Mouse (Mus musculus) adrenal gland, adult 8-10 months (tissue): Measurements from ENCODE around the gene Cbx3. TPM values are rescaled to one million over a fixed set of nuclear protein-coding genes. Genes with fewer than 3 reads are reported as not detected.
"Not testable (repeated sequence)": the region's sequence is repeated elsewhere in the genome, so short reads cannot be mapped to it uniquely, and the experiment has no call there.

Source experiments
- DNase-seq: peaks from one replicate; pipeline ENCODE4 v3.0.0; 2022
- total RNA-seq, 4 experiments: library from RNA; stranded (reverse); gene quantifications; 2 replicates each; pipeline ENCODE4 v1.2.4; 2022

Gene Cbx3
- total RNA-seq, 4 experiments from 2014 or later: 82.2 to 95.1 (median 92.7) TPM

- DNase-seq: no peak
These were observed 982 bp downstream of the Cbx3 start for GRCm38 (mm10) chr6:51471179-51471505.

- no peak for DNase-seq
These were observed 1.6 kb downstream of the Cbx3 start for GRCm38 (mm10) chr6:51471782-51472181.

GRCm38 (mm10) chr6:51472213-51472612, 2.1 kb downstream of the Cbx3 start:
- no peak for DNase-seq

GRCm38 (mm10) chr6:51479136-51479731, 9.1 kb downstream of the Cbx3 start:
- DNase-seq: no peak

GRCm38 (mm10) chr6:51481548-51481947, 11.4 kb downstream of the Cbx3 start:
- no peak for DNase-seq

GRCm38 (mm10) chr6:51483861-51484260, 13.7 kb downstream of the Cbx3 start:
- DNase-seq: no peak

GRCm38 (mm10) chr6:51484556-51484955, 14.4 kb downstream of the Cbx3 start:
- DNase-seq: not testable (repeated sequence)

GRCm38 (mm10) chr6:51485646-51486045, 15.5 kb downstream of the Cbx3 start:
- no peak for DNase-seq

- DNase-seq: no peak
These were observed 16.0 kb downstream of the Cbx3 start for GRCm38 (mm10) chr6:51486076-51486710.

- DNase-seq: no peak
These were observed 16.6 kb downstream of the Cbx3 start for GRCm38 (mm10) chr6:51486731-51487130.

- peak; percentile 31 for DNase-seq
These were observed 19.6 kb downstream of the Cbx3 start for GRCm38 (mm10) chr6:51489787-51490186.

GRCm38 (mm10) chr6:51497321-51498111, 27.4 kb downstream of the Cbx3 start:
- DNase-seq: no peak

- no peak for DNase-seq
These were observed 35.5 kb downstream of the Cbx3 start for GRCm38 (mm10) chr6:51505671-51506070.

GRCm38 (mm10) chr6:51507556-51507955, 37.4 kb downstream of the Cbx3 start:
- DNase-seq: no peak

- peak; percentile 33 for DNase-seq
These were observed 38.8 kb downstream of the Cbx3 start for GRCm38 (mm10) chr6:51508750-51509648.

- no peak for DNase-seq
These were observed 39.9 kb downstream of the Cbx3 start for GRCm38 (mm10) chr6:51510094-51510493.

- no peak for DNase-seq
These were observed 40.8 kb downstream of the Cbx3 start for GRCm38 (mm10) chr6:51510946-51511345.

GRCm38 (mm10) chr6:51513745-51514144, 43.6 kb downstream of the Cbx3 start:
- DNase-seq: no peak

- DNase-seq: no peak
These were observed 44.7 kb downstream of the Cbx3 start for GRCm38 (mm10) chr6:51514860-51515259.

- no peak for DNase-seq
These were observed 53.1 kb downstream of the Cbx3 start for GRCm38 (mm10) chr6:51523310-51523709.

- DNase-seq: no peak
These were observed 53.7 kb downstream of the Cbx3 start, which contains the start of gene Snx10 for GRCm38 (mm10) chr6:51523807-51524320. Snx10 (plus strand) TSS chr6:51523901.

GRCm38 (mm10) chr6:51524321-51524931, 54.3 kb downstream of the Cbx3 start:
- no peak for DNase-seq
